13 mouse cellular contexts compared by ENCODE assay signal in the genomic region with DNA sequence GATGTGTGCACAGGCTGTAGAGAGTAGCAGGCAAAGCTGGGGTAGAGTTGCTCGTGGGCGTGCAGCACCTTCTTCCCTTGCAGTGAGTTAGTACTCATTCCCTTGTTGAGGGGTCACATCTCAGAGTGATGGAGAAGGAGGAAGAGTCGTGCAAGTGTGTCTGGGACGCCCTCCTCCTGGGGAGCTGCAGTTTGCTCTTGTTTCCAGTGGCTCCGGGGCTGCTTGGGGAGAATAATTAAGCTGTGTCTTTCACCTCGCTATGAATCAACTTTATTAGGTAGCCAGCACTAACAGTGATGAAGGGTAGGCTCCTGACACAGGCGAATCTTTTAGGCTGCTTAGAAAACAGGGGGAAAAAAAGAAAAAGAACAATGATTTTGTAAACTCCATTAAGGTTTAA.
"Had no signal": no experiment of that assay in that cellular context is flagged by ENCODE, and none has a peak within 500 bp of the region (broad histone marks: within the 10 kb centered on the region; RNA-seq: fewer than 3 reads in every experiment).

No protein-coding gene starts in this region.

- H3K4me2 ChIP-seq: liver, embryonic 11.5 days; liver, embryonic 15.5 days had no signal

- DNase-seq: kidney, adult 9 months; lung, adult 2 months; midbrain, embryonic 14.5 days; right cerebral cortex, adult 18-20 months; thymus, adult 18-20 months; thymus, postnatal 14 days had no signal

- H3K27ac ChIP-seq: left cerebral cortex, adult 2 months; liver, embryonic 15.5 days had no signal

- H3K36me3 ChIP-seq: liver, embryonic 15.5 days; midbrain, embryonic 10.5 days had no signal

- H3K27me3 ChIP-seq: liver, embryonic 15.5 days had no signal

- H3K9ac ChIP-seq: liver, embryonic 15.5 days had no signal

- ATAC-seq: intestine, embryonic 16.5 days; lung, postnatal 0 days had no signal

- H3K4me3 ChIP-seq: left cerebral cortex, adult 2 months; liver, embryonic 15.5 days; midbrain, embryonic 10.5 days; myocyte had no signal

- H3K9me3 ChIP-seq: liver, embryonic 15.5 days; midbrain, embryonic 10.5 days had no signal
